Mouse (Mus musculus) hindbrain, embryonic 13.5 days (tissue): ENCODE results near the gene Cpt1a. TPM values are rescaled to one million over a fixed set of nuclear protein-coding genes. Genes with fewer than 3 reads are reported as not detected.
A peak's percentile ranks its signal among the peaks of the same experiment; 100 is the strongest.

Experiments used
- ATAC-seq: fragments of 200-750 bp; cut with Nextera tagmentation; 2 replicates; pipeline ENCODE4 v1.8.0; 2017; ENCODE audit warnings: moderate TSS enrichment; ENCODE audit not compliant: low FRiP score
- H3K27ac ChIP-seq: fragments of 300-500 bp; sonication (generic); 2 replicates; pipeline ENCODE4 v1.5.1; 2015; ENCODE audit warnings: inconsistent platforms, mild to moderate bottlenecking, moderate library complexity
- H3K27me3 ChIP-seq: fragments of 300-500 bp; sonication (generic); 2 replicates; pipeline ENCODE4 v1.6.1; 2015; ENCODE audit warnings: mild to moderate bottlenecking, inconsistent platforms
- H3K36me3 ChIP-seq: fragments of 300-500 bp; sonication (generic); 2 replicates; pipeline ENCODE4 v1.6.1; 2015; ENCODE audit warnings: mild to moderate bottlenecking, inconsistent platforms
- H3K4me1 ChIP-seq: fragments of 300-500 bp; sonication (generic); replicated peaks from 2 replicates; pipeline ENCODE4 v1.6.1; 2015; ENCODE audit warnings: inconsistent platforms
- H3K4me2 ChIP-seq: fragments of 300-500 bp; sonication (generic); 2 replicates; pipeline ENCODE4 v1.6.1; 2015; ENCODE audit warnings: inconsistent platforms, mild to moderate bottlenecking, moderate library complexity
- H3K4me3 ChIP-seq: fragments of 300-500 bp; sonication (generic); 2 replicates; pipeline ENCODE4 v1.5.1; 2015; ENCODE audit warnings: mild to moderate bottlenecking, inconsistent platforms
- H3K9ac ChIP-seq: fragments of 300-500 bp; sonication (generic); 2 replicates; pipeline ENCODE4 v1.6.1; 2015; ENCODE audit warnings: mild to moderate bottlenecking, inconsistent platforms
- H3K9me3 ChIP-seq: fragments of 300-500 bp; sonication (generic); 2 replicates; pipeline ENCODE4 v1.6.1; 2016; ENCODE audit warnings: inconsistent platforms
- WGBS: fragments of 180-500 bp; shearing (Covaris S2); methylation state at CpG from one replicate; pipeline ENCODE4 v1.1.7; 2015; 5-methylcytosine and 5-hydroxymethylcytosine counted together
- polyA plus RNA-seq: library from polyadenylated mRNA; unstranded; fragments of >200 nt; fragmentation: Nextera tagmentation; extraction: Ambion mirVana; gene quantifications from 2 replicates; pipeline ENCODE4 v1.2.1, GENCODE M21; 2015

Gene Cpt1a
- polyA plus RNA-seq, 1 experiment from 2014 or later = 17.2 TPM

GRCm38 (mm10) chr19:3419251-3419650 lies 97.1 kb downstream of the Cpt1a start:
- H3K36me3 ChIP-seq = no peaks in the 10 kb centered on the region
- H3K4me3 ChIP-seq = no peak overlapping the region
- no peak overlapping the region for H3K9ac ChIP-seq
- H3K4me2 ChIP-seq = no peak overlapping the region
- H3K9me3 ChIP-seq = no peaks in the 10 kb centered on the region
- ATAC-seq = 0 out of 2 replicates have a peak, but pooled peaks have one; percentile 61
- 46% methylated on average over 5 of the region's 5 CpGs for WGBS
- H3K27me3 ChIP-seq = peaks cover 25% of the 10 kb centered on the region
- peaks cover 4% of the 10 kb centered on the region for H3K4me1 ChIP-seq
- H3K27ac ChIP-seq = no peak overlapping the region

- Histone ChIP-seq H3K9me3 (no peaks in the 10 kb centered on the region), H3K27me3 (no peaks in the 10 kb centered on the region), H3K4me2 (no peak overlapping the region), H3K9ac (no peak overlapping the region), H3K27ac (no peak overlapping the region), H3K36me3 (no peaks in the 10 kb centered on the region), H3K4me3 (no peak overlapping the region), H3K4me1 (no peaks in the 10 kb centered on the region)
- ATAC-seq = no peak
- WGBS = 24% methylated on average over 6 of the region's 6 CpGs
Observed at GRCm38 (mm10) chr19:3422488-3422887, 100.4 kb downstream of the Cpt1a start.

GRCm38 (mm10) chr19:3422981-3423380 lies 100.8 kb downstream of the Cpt1a start:
- Histone ChIP-seq H3K36me3 (no peaks in the 10 kb centered on the region), H3K4me2 (no peak overlapping the region), H3K4me1 (0 out of 2 replicates have a peak, but pooled peaks cover 1% of the 10 kb centered on the region), H3K4me3 (no peak overlapping the region), H3K27me3 (no peaks in the 10 kb centered on the region), H3K9me3 (no peaks in the 10 kb centered on the region), H3K9ac (no peak overlapping the region), H3K27ac (no peak overlapping the region)
- 58% methylated on average over 4 of the region's 4 CpGs for WGBS
- ATAC-seq = no peak

GRCm38 (mm10) chr19:3424214-3424613 lies 102.1 kb downstream of the Cpt1a start:
- 83% methylated on average over 2 of the region's 2 CpGs for WGBS
- Histone ChIP-seq H3K4me1 (peaks cover 11% of the 10 kb centered on the region), H3K36me3 (no peaks in the 10 kb centered on the region), H3K4me2 (no peak overlapping the region), H3K9me3 (no peaks in the 10 kb centered on the region), H3K27ac (no peak overlapping the region), H3K9ac (no peak overlapping the region), H3K27me3 (no peaks in the 10 kb centered on the region), H3K4me3 (no peak overlapping the region)
- ATAC-seq = no peak

GRCm38 (mm10) chr19:3428057-3428830 lies 106.1 kb downstream of the Cpt1a start:
- 76% methylated on average over 15 of the region's 15 CpGs for WGBS
- no peak for ATAC-seq

GRCm38 (mm10) chr19:3429156-3429816 lies 107.2 kb downstream of the Cpt1a start:
- Histone ChIP-seq H3K4me1 (peaks cover 15% of the 10 kb centered on the region), H3K27ac (peak overlapping the region; percentile 60), H3K9me3 (no peaks in the 10 kb centered on the region), H3K9ac (peak overlapping the region; percentile 39; the same call in 1 of the 2 replicates), H3K27me3 (no peaks in the 10 kb centered on the region), H3K4me2 (no peak overlapping the region), H3K36me3 (no peaks in the 10 kb centered on the region), H3K4me3 (no peak overlapping the region)
- no peak; the same call in 1 of the 2 replicates for ATAC-seq
- WGBS = 42% methylated on average over 7 of the region's 7 CpGs

More at GRCm38 (mm10) chr19:3428057-3428830, 106.1 kb downstream of the Cpt1a start:
- peak overlapping the region; percentile 56 for H3K9ac ChIP-seq
- H3K36me3 ChIP-seq = no peaks in the 10 kb centered on the region
- H3K9me3 ChIP-seq = no peaks in the 10 kb centered on the region
- H3K27me3 ChIP-seq = no peaks in the 10 kb centered on the region
- no peak overlapping the region for H3K27ac ChIP-seq
- no peak overlapping the region for H3K4me2 ChIP-seq
- H3K4me1 ChIP-seq = peaks cover 15% of the 10 kb centered on the region
- no peak overlapping the region for H3K4me3 ChIP-seq

- Histone ChIP-seq H3K27ac (no peak overlapping the region), H3K27me3 (no peaks in the 10 kb centered on the region), H3K4me1 (peaks cover 15% of the 10 kb centered on the region), H3K4me2 (no peak overlapping the region), H3K9ac (no peak overlapping the region), H3K36me3 (no peaks in the 10 kb centered on the region), H3K4me3 (no peak overlapping the region), H3K9me3 (no peaks in the 10 kb centered on the region)
- WGBS = 76% methylated on average over 7 of the region's 7 CpGs
- ATAC-seq = 0 out of 2 replicates have a peak, but pooled peaks have one; percentile 40
Observed at GRCm38 (mm10) chr19:3431066-3431465, 108.9 kb downstream of the Cpt1a start.

- ATAC-seq = no peak
- WGBS = 83% methylated on average over 1 of the region's 2 CpGs
- H3K4me1 ChIP-seq = peaks cover 15% of the 10 kb centered on the region
Observed at GRCm38 (mm10) chr19:3431969-3432368, 109.8 kb downstream of the Cpt1a start.

GRCm38 (mm10) chr19:3434124-3434523 lies 112.0 kb downstream of the Cpt1a start:
- no peaks in the 10 kb centered on the region for H3K36me3 ChIP-seq
- H3K27ac ChIP-seq = no peak overlapping the region
- no peaks in the 10 kb centered on the region for H3K9me3 ChIP-seq
- peaks cover 5% of the 10 kb centered on the region for H3K4me1 ChIP-seq
- no peak overlapping the region for H3K4me3 ChIP-seq
- no peak overlapping the region for H3K4me2 ChIP-seq
- H3K9ac ChIP-seq = no peak overlapping the region
- 40% methylated on average over 4 of the region's 4 CpGs for WGBS
- ATAC-seq = no peak
- H3K27me3 ChIP-seq = 0 out of 2 replicates have a peak, but pooled peaks cover 12% of the 10 kb centered on the region

More at GRCm38 (mm10) chr19:3431969-3432368, 109.8 kb downstream of the Cpt1a start:
- Histone ChIP-seq H3K36me3 (no peaks in the 10 kb centered on the region), H3K4me3 (no peak overlapping the region), H3K9ac (no peak overlapping the region), H3K9me3 (no peaks in the 10 kb centered on the region), H3K27me3 (no peaks in the 10 kb centered on the region), H3K27ac (no peak overlapping the region), H3K4me2 (no peak overlapping the region)

- H3K4me3 ChIP-seq = no peak overlapping the region
- no peaks in the 10 kb centered on the region for H3K36me3 ChIP-seq
- H3K27ac ChIP-seq = no peak overlapping the region
- H3K4me2 ChIP-seq = no peak overlapping the region
- no peak for ATAC-seq
- no peaks in the 10 kb centered on the region for H3K9me3 ChIP-seq
- WGBS = 42% methylated on average over 4 of the region's 4 CpGs
- H3K9ac ChIP-seq = no peak overlapping the region
- H3K27me3 ChIP-seq = 0 out of 2 replicates have a peak, but pooled peaks cover 15% of the 10 kb centered on the region
- H3K4me1 ChIP-seq = no peaks in the 10 kb centered on the region
Observed at GRCm38 (mm10) chr19:3434641-3435040, 112.5 kb downstream of the Cpt1a start.
